Mouse (Mus musculus) induced T-regulatory cell, adult 2 months (primary cell): ENCODE measurements around the gene Unk.

Experiments used
- DNase-seq: peaks from one replicate; pipeline ENCODE4 v3.0.0-alpha.2; 2012; ENCODE audit warnings: low read depth

The Unk gene

GRCm38 (mm10) chr11:116030898-116031845, 1.1 kb downstream of the Unk start:
- no peak for DNase-seq

GRCm38 (mm10) chr11:116034584-116034983, 4.5 kb downstream of the Unk start:
- no peak for DNase-seq

GRCm38 (mm10) chr11:116036671-116037070, 6.5 kb downstream of the Unk start:
- DNase-seq, result no peak

- DNase-seq, result no peak
Observed at GRCm38 (mm10) chr11:116037826-116038225, 7.7 kb downstream of the Unk start.

- DNase-seq, result no peak
Observed at GRCm38 (mm10) chr11:116040593-116040992, 10.5 kb downstream of the Unk start.

GRCm38 (mm10) chr11:116041833-116042232, 11.7 kb downstream of the Unk start:
- no peak for DNase-seq

GRCm38 (mm10) chr11:116042372-116043138, 12.4 kb downstream of the Unk start:
- no peak for DNase-seq

GRCm38 (mm10) chr11:116043286-116043685, 13.2 kb downstream of the Unk start:
- no peak for DNase-seq

- DNase-seq, result no peak
Observed at GRCm38 (mm10) chr11:116045173-116045572, 15.1 kb downstream of the Unk start.

- no peak for DNase-seq
Observed at GRCm38 (mm10) chr11:116049610-116050009, 19.5 kb downstream of the Unk start.

GRCm38 (mm10) chr11:116050196-116050595, 20.1 kb downstream of the Unk start:
- DNase-seq, result no peak

- DNase-seq, result no peak
Observed at GRCm38 (mm10) chr11:116053510-116054229, 23.5 kb downstream of the Unk start.

GRCm38 (mm10) chr11:116055873-116056272, 25.8 kb downstream of the Unk start:
- no peak for DNase-seq

GRCm38 (mm10) chr11:116057237-116057881, 27.2 kb downstream of the Unk start:
- DNase-seq, result no peak

GRCm38 (mm10) chr11:116058022-116058614, 28.0 kb downstream of the Unk start:
- DNase-seq, result no peak

GRCm38 (mm10) chr11:116058868-116059690, 29.0 kb downstream of the Unk start:
- DNase-seq, result no peak

GRCm38 (mm10) chr11:116059691-116060025, 29.5 kb downstream of the Unk start:
- no peak for DNase-seq

- DNase-seq, result no peak
Observed at GRCm38 (mm10) chr11:116060596-116060995, 30.5 kb downstream of the Unk start.

GRCm38 (mm10) chr11:116061641-116062415, 31.7 kb downstream of the Unk start:
- DNase-seq, result no peak

- no peak for DNase-seq
Observed at GRCm38 (mm10) chr11:116062521-116062920, 32.4 kb downstream of the Unk start.
